Mouse (Mus musculus): ENCODE measurements at regions not wholly inside any gene's neighbourhood (a gene's known extent, or its start where the extent isn't known, plus 50 kb on each side); places are given as distances from the start of the nearest gene placed in this dataset.

DNA sequence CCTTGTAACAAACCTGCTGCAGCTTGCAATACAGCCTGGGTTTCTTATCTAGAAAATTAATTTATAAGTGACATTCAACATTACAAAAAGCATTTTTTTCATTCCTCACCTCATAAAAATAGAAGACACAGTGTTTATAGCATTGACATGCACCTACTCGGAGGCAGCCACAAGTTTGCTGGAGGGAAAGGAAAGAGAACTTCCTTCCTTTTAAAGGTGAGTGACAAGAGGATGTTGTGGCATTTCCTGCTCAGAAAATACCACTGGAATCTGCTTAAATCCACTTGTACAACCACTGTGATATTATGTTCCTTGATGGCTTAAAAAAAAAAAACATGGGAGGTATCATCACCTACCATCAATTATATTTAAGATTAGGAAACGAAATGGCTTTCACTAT is 1222.2 kb upstream of the Flrt2 start:
- no peak for DNase-seq (ENCODE audit: low spot score)
- Histone ChIP-seq H3K27me3 (ENCODE audit: insufficient read depth, low read length) (no peaks in the 10 kb centered on the region), H3K36me3 (replicated peaks) (no peaks in the 10 kb centered on the region), H3K9me3 (replicated peaks) (no peaks in the 10 kb centered on the region), H3K4me3 (ENCODE audit: low read depth, low read length) (no peak overlapping the region), H3K4me1 (ENCODE audit: insufficient read depth, low read depth, low read length) (no peaks in the 10 kb centered on the region)
- TF ChIP-seq GATA1 (IDR thresholded peaks at IDR 0.05; ENCODE audit: borderline replicate concordance, low read length) (no peak), TAL1 (conservative IDR thresholded peaks at IDR 0.05; ENCODE audit: low read depth, low read length) (no peak), POLR2AphosphoS5 (IDR thresholded peaks at IDR 0.05; ENCODE audit: insufficient replicate concordance, low read depth, low read length) (no peak), CTCF (IDR thresholded peaks at IDR 0.05; ENCODE audit: low read depth, low read length) (no peak), GATA2 (IDR thresholded peaks at IDR 0.05; ENCODE audit: borderline replicate concordance, low read depth, low read length) (no peak)
- no peak for ATAC-seq (ENCODE audit: extremely low read depth, insufficient number of reproducible peaks, low FRiP score, poor library complexity, severe bottlenecking)

DNA sequence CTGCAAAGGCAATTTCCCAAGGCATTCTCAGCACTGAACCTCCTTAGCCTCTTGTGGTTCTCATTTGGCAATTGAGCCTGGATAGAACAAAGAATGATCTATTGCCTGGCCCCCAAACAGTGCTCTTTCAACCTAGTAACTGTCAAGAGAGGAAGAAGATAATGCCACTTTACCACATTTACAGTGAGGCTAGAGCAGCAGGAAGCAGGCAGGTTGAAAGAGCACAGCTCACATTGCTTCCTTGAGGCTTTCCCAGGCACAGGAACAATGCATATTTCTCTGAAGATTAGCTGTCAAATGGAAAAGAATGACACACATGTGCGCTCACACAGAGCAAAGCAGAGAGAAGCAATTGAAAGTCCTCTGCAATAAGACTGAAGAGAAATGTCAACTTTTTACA is 1221.0 kb upstream of the Flrt2 start:
- TF ChIP-seq TAL1 (conservative IDR thresholded peaks at IDR 0.05; ENCODE audit: low read depth, low read length) (no peak), POLR2AphosphoS5 (IDR thresholded peaks at IDR 0.05; ENCODE audit: insufficient replicate concordance, low read depth, low read length) (no peak), GATA1 (IDR thresholded peaks at IDR 0.05; ENCODE audit: borderline replicate concordance, low read length) (no peak), GATA2 (IDR thresholded peaks at IDR 0.05; ENCODE audit: borderline replicate concordance, low read depth, low read length) (no peak), CTCF (IDR thresholded peaks at IDR 0.05; ENCODE audit: low read depth, low read length) (no peak)

DNA sequence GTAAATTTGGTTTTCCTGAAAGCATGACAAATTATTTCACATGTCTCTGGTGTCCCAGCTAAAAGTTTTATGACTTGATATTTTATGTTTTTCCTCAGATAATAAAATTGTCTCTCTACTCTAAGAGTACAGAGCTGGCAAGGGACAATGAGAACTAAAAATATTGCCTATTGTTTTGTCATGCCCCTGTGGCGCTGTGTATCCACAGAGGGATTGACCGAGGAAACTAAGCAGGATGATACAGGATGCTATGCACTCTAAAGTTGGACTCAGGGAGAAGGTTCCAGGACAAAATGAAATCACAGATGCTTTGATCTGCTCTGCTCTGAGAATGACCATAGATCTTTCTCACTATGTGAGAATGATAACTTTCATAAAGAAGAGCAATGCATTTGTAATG is 1203.3 kb upstream of the Flrt2 start:
- Histone ChIP-seq H3K27me3 (ENCODE audit: insufficient read depth, low read length) (no peaks in the 10 kb centered on the region), H3K36me3 (replicated peaks) (no peaks in the 10 kb centered on the region), H3K4me3 (ENCODE audit: low read depth, low read length) (no peak overlapping the region), H3K9me3 (replicated peaks) (0 out of 2 replicates have a peak, but pooled peaks cover 2% of the 10 kb centered on the region), H3K4me1 (ENCODE audit: insufficient read depth, low read depth, low read length) (no peaks in the 10 kb centered on the region)
- ATAC-seq (ENCODE audit: extremely low read depth, insufficient number of reproducible peaks, low FRiP score, poor library complexity, severe bottlenecking) (no peak), DNase-seq (ENCODE audit: low spot score) (no peak)
- no peak for TF ChIP-seq GATA2 (IDR thresholded peaks at IDR 0.05; ENCODE audit: borderline replicate concordance, low read depth, low read length)
- TF ChIP-seq GATA1 (IDR thresholded peaks at IDR 0.05; ENCODE audit: borderline replicate concordance, low read length): no peak
- TF ChIP-seq CTCF (IDR thresholded peaks at IDR 0.05; ENCODE audit: low read depth, low read length): no peak
- TF ChIP-seq POLR2AphosphoS5 (IDR thresholded peaks at IDR 0.05; ENCODE audit: insufficient replicate concordance, low read depth, low read length): no peak
- no peak for TF ChIP-seq TAL1 (conservative IDR thresholded peaks at IDR 0.05; ENCODE audit: low read depth, low read length)

More for the DNA sequence above, 1221.0 kb upstream of the Flrt2 start:
- DNase-seq (ENCODE audit: low spot score) (no peak), ATAC-seq (ENCODE audit: extremely low read depth, insufficient number of reproducible peaks, low FRiP score, poor library complexity, severe bottlenecking) (no peak)
- Histone ChIP-seq H3K36me3 (replicated peaks) (no peaks in the 10 kb centered on the region), H3K9me3 (replicated peaks) (no peaks in the 10 kb centered on the region), H3K4me3 (ENCODE audit: low read depth, low read length) (no peak overlapping the region), H3K4me1 (ENCODE audit: insufficient read depth, low read depth, low read length) (no peaks in the 10 kb centered on the region), H3K27me3 (ENCODE audit: insufficient read depth, low read length) (no peaks in the 10 kb centered on the region)

DNA sequence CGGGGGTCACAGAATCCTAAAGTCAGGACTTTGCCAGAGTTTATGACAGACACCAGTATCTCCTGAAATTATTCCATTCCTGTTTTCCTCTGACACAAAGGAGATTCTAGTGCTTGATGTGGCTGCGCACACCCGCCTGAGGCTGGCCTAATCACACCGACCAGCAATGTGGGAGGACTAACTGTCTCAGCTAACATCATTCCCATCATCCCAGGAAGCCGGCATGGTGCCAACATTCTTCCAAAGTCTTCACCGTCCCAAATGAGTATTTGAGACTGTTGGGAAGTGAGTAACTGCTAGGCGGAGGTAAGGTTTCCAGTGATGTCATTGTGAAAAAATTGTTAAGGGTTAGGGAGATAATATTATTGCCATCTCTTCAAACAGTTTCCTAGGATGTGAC is 1183.9 kb upstream of the Flrt2 start:
- Histone ChIP-seq H3K4me1 (ENCODE audit: insufficient read depth, low read depth, low read length) (no peaks in the 10 kb centered on the region), H3K27me3 (ENCODE audit: insufficient read depth, low read length) (no peaks in the 10 kb centered on the region), H3K9me3 (replicated peaks) (peaks cover 14% of the 10 kb centered on the region), H3K4me3 (ENCODE audit: low read depth, low read length) (no peak overlapping the region), H3K36me3 (replicated peaks) (no peaks in the 10 kb centered on the region)
- TF ChIP-seq CTCF (IDR thresholded peaks at IDR 0.05; ENCODE audit: low read depth, low read length): no peak
- TF ChIP-seq GATA1 (IDR thresholded peaks at IDR 0.05; ENCODE audit: borderline replicate concordance, low read length): no peak
- TF ChIP-seq TAL1 (conservative IDR thresholded peaks at IDR 0.05; ENCODE audit: low read depth, low read length): no peak
- TF ChIP-seq POLR2AphosphoS5 (IDR thresholded peaks at IDR 0.05; ENCODE audit: insufficient replicate concordance, low read depth, low read length): no peak
- no peak for TF ChIP-seq GATA2 (IDR thresholded peaks at IDR 0.05; ENCODE audit: borderline replicate concordance, low read depth, low read length)
- DNase-seq (ENCODE audit: low spot score): no peak
- ATAC-seq (ENCODE audit: extremely low read depth, insufficient number of reproducible peaks, low FRiP score, poor library complexity, severe bottlenecking): no peak

DNA sequence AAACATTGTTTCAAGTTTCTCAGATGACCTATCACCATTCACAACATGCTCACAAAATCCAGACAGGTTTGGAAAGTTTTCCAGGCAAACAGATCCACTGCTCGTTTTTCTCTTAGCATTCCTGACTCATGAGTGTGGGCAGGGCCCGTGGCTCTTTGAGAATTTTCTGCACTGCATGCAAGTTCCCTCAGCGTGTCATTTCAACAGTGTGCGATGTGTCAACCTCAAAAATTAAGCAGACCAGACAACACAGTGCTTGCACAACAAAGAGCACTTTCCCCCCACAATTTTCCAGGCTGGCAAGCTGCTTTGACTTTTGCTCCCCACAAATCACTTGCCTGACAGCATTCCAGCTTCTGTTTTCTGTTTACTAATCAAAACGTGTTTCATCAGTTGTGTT is 1182.2 kb upstream of the Flrt2 start:
- TF ChIP-seq GATA2 (IDR thresholded peaks at IDR 0.05; ENCODE audit: borderline replicate concordance, low read depth, low read length): no peak
- TF ChIP-seq GATA1 (IDR thresholded peaks at IDR 0.05; ENCODE audit: borderline replicate concordance, low read length): no peak
- H3K4me3 ChIP-seq (ENCODE audit: low read depth, low read length): no peak overlapping the region
- ATAC-seq (ENCODE audit: extremely low read depth, insufficient number of reproducible peaks, low FRiP score, poor library complexity, severe bottlenecking) (no peak), DNase-seq (ENCODE audit: low spot score) (no peak)
- H3K27me3 ChIP-seq (ENCODE audit: insufficient read depth, low read length): no peaks in the 10 kb centered on the region
- peaks cover 9% of the 10 kb centered on the region for H3K9me3 ChIP-seq (replicated peaks)
- no peaks in the 10 kb centered on the region for H3K4me1 ChIP-seq (ENCODE audit: insufficient read depth, low read depth, low read length)
- no peaks in the 10 kb centered on the region for H3K36me3 ChIP-seq (replicated peaks)

DNA sequence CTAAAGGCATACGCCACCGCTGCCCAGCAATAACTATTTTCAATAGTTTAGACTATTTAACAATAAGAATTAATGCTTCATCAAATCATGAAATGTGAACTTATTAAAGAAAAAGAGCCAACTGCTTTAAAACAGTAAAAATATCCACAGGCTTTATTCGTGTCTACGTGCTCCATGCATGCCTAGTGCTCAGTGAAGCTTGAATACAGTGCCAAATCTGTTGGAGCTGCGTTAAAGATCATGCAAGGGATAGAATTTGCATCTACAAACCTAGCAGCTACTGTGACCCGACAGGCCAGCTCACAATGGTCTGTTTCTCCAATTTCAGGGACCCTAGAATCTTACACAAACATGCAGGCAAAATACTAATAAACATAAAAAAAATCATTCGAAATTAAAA is 1147.3 kb upstream of the Flrt2 start:
- ATAC-seq (ENCODE audit: extremely low read depth, insufficient number of reproducible peaks, low FRiP score, poor library complexity, severe bottlenecking) (no peak), DNase-seq (ENCODE audit: low spot score) (no peak)
- Histone ChIP-seq H3K4me1 (ENCODE audit: insufficient read depth, low read depth, low read length) (no peaks in the 10 kb centered on the region), H3K9me3 (replicated peaks) (peaks cover 18% of the 10 kb centered on the region), H3K4me3 (ENCODE audit: low read depth, low read length) (no peak overlapping the region), H3K36me3 (replicated peaks) (no peaks in the 10 kb centered on the region), H3K27me3 (ENCODE audit: insufficient read depth, low read length) (no peaks in the 10 kb centered on the region)
- no peak for TF ChIP-seq TAL1 (conservative IDR thresholded peaks at IDR 0.05; ENCODE audit: low read depth, low read length)
- no peak for TF ChIP-seq POLR2AphosphoS5 (IDR thresholded peaks at IDR 0.05; ENCODE audit: insufficient replicate concordance, low read depth, low read length)
- no peak for TF ChIP-seq GATA1 (IDR thresholded peaks at IDR 0.05; ENCODE audit: borderline replicate concordance, low read length)
- TF ChIP-seq GATA2 (IDR thresholded peaks at IDR 0.05; ENCODE audit: borderline replicate concordance, low read depth, low read length): no peak
- TF ChIP-seq CTCF (IDR thresholded peaks at IDR 0.05; ENCODE audit: low read depth, low read length): no peak
